In genomic region chr1:143888510-143888909, GRCm38 (mm10) we compare ENCODE assay signal across 24 mouse cellular contexts.
"Had no signal": no experiment of that assay in that cellular context is flagged by ENCODE, and none has a peak within 500 bp of the region (broad histone marks: within the 10 kb centered on the region; RNA-seq: fewer than 3 reads in every experiment).

No protein-coding gene starts in this region.

- H3K27ac ChIP-seq: gastrocnemius, adult 2 months; heart, adult 2 months; heart, embryonic 13.5 days; heart, embryonic 15.5 days; hindbrain, embryonic 13.5 days; hindbrain, embryonic 15.5 days; hindbrain, postnatal 0 days; intestine, embryonic 15.5 days; limb, embryonic 13.5 days; limb, embryonic 15.5 days; liver, embryonic 12.5 days had no signal

- H3K27me3 ChIP-seq: heart, embryonic 13.5 days; heart, embryonic 15.5 days; hindbrain, embryonic 13.5 days; hindbrain, embryonic 15.5 days; intestine, embryonic 15.5 days; limb, embryonic 13.5 days; limb, embryonic 15.5 days; liver, embryonic 12.5 days had no signal

- H3K4me3 ChIP-seq: gastrocnemius, adult 2 months; heart, adult 2 months; heart, embryonic 13.5 days; heart, embryonic 15.5 days; hindbrain, embryonic 13.5 days; hindbrain, embryonic 15.5 days; intestine, embryonic 15.5 days; limb, embryonic 13.5 days; limb, embryonic 15.5 days; liver, embryonic 12.5 days had no signal

- H3K36me3 ChIP-seq: heart, embryonic 13.5 days; heart, embryonic 15.5 days; hindbrain, embryonic 13.5 days; hindbrain, embryonic 15.5 days; intestine, embryonic 15.5 days; limb, embryonic 13.5 days; limb, embryonic 15.5 days; liver, embryonic 12.5 days had no signal

- ATAC-seq: hindbrain, postnatal 0 days; intestine, embryonic 15.5 days; intestine, postnatal 0 days; liver, embryonic 12.5 days had no signal

- DNase-seq: gastrocnemius, adult 2 months; gastrocnemius, postnatal 10 days; gastrocnemius, postnatal 25 days; heart, adult 2 months; heart, postnatal 14 days; heart, postnatal 36 days; kidney, adult 18-20 months; kidney, adult 8-10 months; kidney, postnatal 10 days; kidney, postnatal 36 days; layer of hippocampus, adult 9-11 months; layer of hippocampus, postnatal 36 days; left cerebral cortex, postnatal 4 days had no signal

- H3K4me1 ChIP-seq: heart, embryonic 13.5 days; hindbrain, embryonic 13.5 days; hindbrain, embryonic 15.5 days; intestine, embryonic 15.5 days; limb, embryonic 13.5 days; limb, embryonic 15.5 days; liver, embryonic 12.5 days had no signal

- H3K4me2 ChIP-seq: heart, embryonic 11.5 days; heart, embryonic 13.5 days; heart, embryonic 15.5 days; hindbrain, embryonic 13.5 days; hindbrain, embryonic 15.5 days; intestine, embryonic 15.5 days; limb, embryonic 13.5 days; limb, embryonic 15.5 days; liver, embryonic 12.5 days had no signal

- H3K9me3 ChIP-seq: heart, embryonic 13.5 days; heart, embryonic 15.5 days; hindbrain, embryonic 13.5 days; hindbrain, embryonic 15.5 days; intestine, embryonic 15.5 days; limb, embryonic 13.5 days; limb, embryonic 15.5 days; liver, embryonic 12.5 days had no signal

- H3K9ac ChIP-seq: heart, embryonic 13.5 days; heart, embryonic 15.5 days; hindbrain, embryonic 13.5 days; hindbrain, embryonic 15.5 days; intestine, embryonic 15.5 days; limb, embryonic 13.5 days; limb, embryonic 15.5 days; liver, embryonic 12.5 days had no signal
